Mouse (Mus musculus): ENCODE results near the gene Rabep1.

- TF ChIP-seq CTCF (IDR thresholded peaks at IDR 0.05; ENCODE audit: low read depth): no peak
- TF ChIP-seq EP300 (IDR thresholded peaks at IDR 0.05; ENCODE audit: low read depth): no peak
These were observed at the start of gene Rabep1 for GRCm38 (mm10) chr11:70844559-70845456.
